Mouse (Mus musculus): ENCODE results near the gene Mindy2. TPM values are rescaled to one million over a fixed set of nuclear protein-coding genes. Genes with fewer than 3 reads are reported as not detected.
A peak's percentile ranks its signal among the peaks of the same experiment; 100 is the strongest.

Gene Mindy2
- polyA plus RNA-seq, 1 experiment from 2014 or later = 9.9 TPM

DNA sequence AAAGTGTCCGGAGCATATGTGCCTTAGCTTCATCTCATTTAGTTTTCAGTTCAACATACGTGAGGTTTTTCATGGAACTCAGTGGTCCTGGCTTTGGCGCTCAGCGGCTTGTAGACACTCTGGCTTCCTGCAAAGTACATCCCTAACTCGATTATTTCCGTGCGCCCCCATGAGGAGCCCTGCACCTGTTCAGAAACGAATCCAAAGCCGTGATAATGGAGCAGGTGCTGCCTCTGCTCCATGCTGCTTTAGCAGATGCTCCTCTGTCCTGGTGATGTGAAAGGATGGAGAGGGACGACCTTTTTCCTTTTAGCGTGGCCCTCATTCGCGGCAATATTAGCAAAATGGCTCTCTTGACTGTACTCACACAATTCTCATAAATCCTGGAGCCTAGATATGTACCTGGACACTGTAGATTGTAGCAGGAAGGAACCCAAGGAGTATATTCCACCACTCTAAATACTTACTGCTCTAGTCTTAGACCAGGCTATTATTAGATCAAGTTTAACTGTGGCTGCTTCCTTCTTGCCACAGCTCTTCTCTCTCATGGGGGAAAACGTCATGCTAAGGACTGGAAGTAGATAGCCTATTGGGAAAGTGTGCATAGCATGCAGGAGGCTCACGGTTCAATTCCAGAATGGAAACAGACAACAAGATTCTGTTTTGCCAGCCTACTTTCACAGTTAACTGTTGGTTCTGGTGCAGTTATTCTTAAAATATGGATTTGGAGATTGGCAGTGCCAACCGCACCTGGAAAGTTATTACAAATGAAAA is 8.6 kb upstream of the Mindy2 start:
- H3K9ac ChIP-seq = no peak overlapping the region
- no peak overlapping the region for H3K4me2 ChIP-seq
- H3K4me3 ChIP-seq = no peak overlapping the region
- H3K4me1 ChIP-seq = peaks cover 7% of the 10 kb centered on the region
- H3K9me3 ChIP-seq = peaks cover 3% of the 10 kb centered on the region; the same call in 1 of the 2 replicates
- H3K27ac ChIP-seq (replicated peaks) = no peak overlapping the region
- no peak for ATAC-seq (ENCODE audit: extremely low read depth, insufficient number of reproducible peaks, low FRiP score, low TSS enrichment)
- WGBS = 67% methylated on average over 16 of the region's 16 CpGs
- no peaks in the 10 kb centered on the region for H3K36me3 ChIP-seq
- H3K27me3 ChIP-seq (replicated peaks) = no peaks in the 10 kb centered on the region

DNA sequence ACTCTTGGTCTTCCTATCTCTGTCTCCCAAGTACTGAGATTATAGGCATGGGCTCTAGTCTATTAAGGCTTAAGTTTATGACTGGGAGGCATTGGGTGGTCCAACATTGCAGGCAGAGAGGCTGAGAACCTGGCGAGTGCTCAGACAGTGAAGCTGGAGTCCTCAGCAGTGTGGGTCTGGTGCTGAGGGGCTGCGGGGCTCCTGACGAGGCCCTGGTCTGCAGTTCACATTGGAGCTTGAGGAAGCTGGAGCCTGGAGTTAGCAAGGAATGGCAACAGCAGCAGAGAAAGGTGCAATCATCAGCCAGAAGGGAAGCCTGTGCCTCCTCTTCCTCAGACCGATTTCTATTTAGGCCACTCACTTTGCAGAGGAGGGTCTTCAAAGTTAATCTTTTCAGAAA is 7.9 kb upstream of the Mindy2 start:
- Histone ChIP-seq H3K4me2 (no peak overlapping the region), H3K4me1 (peaks cover 7% of the 10 kb centered on the region), H3K27ac (replicated peaks) (no peak overlapping the region), H3K27me3 (replicated peaks) (no peaks in the 10 kb centered on the region), H3K9me3 (peaks cover 3% of the 10 kb centered on the region; the same call in 1 of the 2 replicates), H3K4me3 (no peak overlapping the region), H3K36me3 (no peaks in the 10 kb centered on the region), H3K9ac (no peak overlapping the region)
- ATAC-seq (ENCODE audit: extremely low read depth, insufficient number of reproducible peaks, low FRiP score, low TSS enrichment) = no peak
- 82% methylated on average over 4 of the region's 4 CpGs for WGBS

DNA sequence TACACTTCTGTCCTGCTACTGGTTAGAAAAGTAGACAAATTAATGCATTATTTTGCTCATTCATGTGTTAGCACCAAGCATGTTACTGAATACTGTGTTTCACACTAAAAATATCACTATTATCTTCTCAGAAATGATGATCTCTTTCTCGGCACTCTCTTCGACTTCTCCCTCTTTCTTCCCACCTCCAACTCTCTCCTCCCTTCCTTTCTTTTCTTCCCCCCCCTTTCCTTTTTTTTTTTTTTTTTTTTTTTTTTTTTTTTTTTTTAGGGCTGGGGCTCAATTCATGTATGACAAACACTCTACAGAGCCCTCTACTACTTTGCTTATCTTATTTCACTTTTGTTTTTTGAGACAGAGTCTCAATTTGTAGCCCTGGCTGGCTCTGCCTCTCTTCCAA is 1.3 kb upstream of the Mindy2 start:
- no peak overlapping the region for H3K27ac ChIP-seq (replicated peaks)
- H3K4me3 ChIP-seq = no peak overlapping the region
- H3K9me3 ChIP-seq = no peaks in the 10 kb centered on the region
- peak overlapping the region; percentile 88; the same call in 1 of the 2 replicates for H3K4me2 ChIP-seq
- WGBS = 53% methylated on average over 2 of the region's 2 CpGs
- ATAC-seq (ENCODE audit: extremely low read depth, insufficient number of reproducible peaks, low FRiP score, low TSS enrichment) = no peak
- no peak overlapping the region for H3K9ac ChIP-seq
- peaks cover 31% of the 10 kb centered on the region for H3K4me1 ChIP-seq
- H3K27me3 ChIP-seq (replicated peaks) = no peaks in the 10 kb centered on the region
- no peaks in the 10 kb centered on the region for H3K36me3 ChIP-seq

DNA sequence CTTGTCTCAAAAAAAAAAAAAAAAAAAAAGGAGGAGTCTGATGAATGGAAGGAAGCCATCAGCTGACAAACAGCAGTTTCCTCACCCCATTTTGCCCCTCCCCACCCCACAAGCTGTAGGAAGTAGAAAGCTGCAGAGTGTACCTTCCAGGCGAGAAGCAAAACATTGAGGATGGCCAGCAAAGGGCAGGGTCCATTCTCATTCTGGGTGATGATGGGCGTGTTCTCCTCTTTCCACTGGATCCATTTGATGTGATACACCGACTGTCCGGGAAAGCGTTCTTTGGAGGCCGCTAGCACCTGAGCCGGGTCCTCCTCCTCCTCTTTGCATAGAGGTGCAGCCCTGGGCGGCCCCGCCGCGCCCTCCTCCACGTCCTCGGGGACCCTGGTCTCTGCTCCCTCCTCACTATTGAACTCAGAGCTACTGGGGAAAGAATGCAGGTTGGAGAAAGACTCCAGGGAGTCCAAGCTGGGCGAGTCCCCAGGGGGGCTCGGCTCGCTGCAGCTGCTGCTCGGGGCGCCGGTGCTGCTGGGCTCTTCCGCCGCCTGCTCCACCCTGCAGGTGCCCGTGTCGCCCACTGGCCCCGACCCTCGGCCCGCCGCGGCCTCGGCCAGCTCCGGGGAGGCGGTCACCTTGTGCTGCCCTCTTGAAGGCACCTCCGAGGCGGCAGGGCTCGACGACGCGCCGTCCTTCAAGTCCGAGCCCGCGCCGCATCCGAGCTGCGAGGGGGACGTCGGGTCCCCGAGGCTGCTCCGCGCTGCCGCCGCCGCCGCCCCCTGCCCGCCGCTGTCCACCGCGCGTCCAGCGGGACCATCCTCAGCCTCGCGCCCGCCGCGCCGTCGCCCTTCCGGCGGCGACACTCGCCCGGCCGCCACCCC is 605 bp downstream of the Mindy2 start, which contains the start of gene Gm10642:
TSS of gene Gm10642 (plus strand) at position 122 of the 878 bp plus-strand sequence.
- Histone ChIP-seq H3K4me3 (peak within 1 kb of the TSS; percentile 97), H3K9me3 (no peaks in the 10 kb centered on the region), H3K27ac (replicated peaks) (peak within 1 kb of the TSS; percentile 96), H3K4me2 (peak within 1 kb of the TSS; percentile 88), H3K27me3 (replicated peaks) (no peaks in the 10 kb centered on the region), H3K9ac (peak within 1 kb of the TSS; percentile 93), H3K36me3 (no peaks in the 10 kb centered on the region), H3K4me1 (peaks cover 35% of the 10 kb centered on the region)
- 1% methylated on average over 68 of the region's 72 CpGs for WGBS
- ATAC-seq (ENCODE audit: extremely low read depth, insufficient number of reproducible peaks, low FRiP score, low TSS enrichment) = peak; percentile 52

DNA sequence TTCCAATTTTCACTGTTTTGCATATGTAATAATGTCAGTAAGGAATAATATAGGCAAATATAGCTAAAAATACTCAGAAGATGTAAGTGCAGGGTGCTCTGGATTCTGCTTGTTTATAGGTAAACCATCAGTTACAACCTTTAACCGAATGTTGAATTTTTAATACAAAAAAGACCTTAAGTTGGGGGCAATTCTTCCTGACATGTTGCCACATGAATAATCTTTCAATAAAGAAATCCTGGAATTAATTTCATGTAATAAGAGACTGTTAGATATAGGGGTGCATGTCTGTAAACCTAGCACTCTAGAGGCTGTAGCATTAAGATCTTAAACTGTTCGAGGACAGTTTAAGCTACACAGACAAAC is 1.2 kb downstream of the Mindy2 start:
- Histone ChIP-seq H3K27ac (replicated peaks) (peak overlapping the region; percentile 96; the same call in 1 of the 2 replicates), H3K4me2 (peak overlapping the region; percentile 88), H3K9ac (peak overlapping the region; percentile 93), H3K4me1 (peaks cover 35% of the 10 kb centered on the region), H3K36me3 (no peaks in the 10 kb centered on the region), H3K4me3 (peak overlapping the region; percentile 97), H3K27me3 (replicated peaks) (no peaks in the 10 kb centered on the region), H3K9me3 (no peaks in the 10 kb centered on the region)
- WGBS = 26% methylated on average over 2 of the region's 2 CpGs
- ATAC-seq (ENCODE audit: extremely low read depth, insufficient number of reproducible peaks, low FRiP score, low TSS enrichment) = no peak

DNA sequence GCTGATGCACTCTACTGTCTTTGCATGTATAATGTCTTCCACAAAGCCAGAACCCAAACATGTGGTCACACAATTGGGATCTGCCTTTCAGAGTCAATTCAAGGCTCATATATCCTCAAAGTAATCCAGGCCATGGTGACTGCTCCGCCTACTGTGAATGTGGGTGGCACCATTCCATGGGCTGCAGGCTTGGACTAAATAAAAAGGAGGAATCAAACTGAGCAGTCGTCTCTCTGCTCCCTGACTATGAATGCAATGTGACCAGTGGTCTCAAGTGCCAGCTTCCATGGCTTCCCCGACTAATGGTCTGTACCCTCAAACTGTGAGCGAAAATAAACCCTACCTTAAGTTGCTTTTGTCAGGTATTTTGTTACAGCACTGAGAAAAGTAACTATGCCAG is 2.5 kb downstream of the Mindy2 start:
- peaks cover 35% of the 10 kb centered on the region for H3K4me1 ChIP-seq
- H3K9me3 ChIP-seq = no peaks in the 10 kb centered on the region
- no peak overlapping the region for H3K9ac ChIP-seq
- H3K36me3 ChIP-seq = peaks cover 6% of the 10 kb centered on the region
- H3K4me3 ChIP-seq = peak overlapping the region; percentile 29
- no peaks in the 10 kb centered on the region for H3K27me3 ChIP-seq (replicated peaks)
- peak overlapping the region; percentile 88 for H3K4me2 ChIP-seq
- no peak overlapping the region for H3K27ac ChIP-seq (replicated peaks)
- 78% methylated on average over 4 of the region's 4 CpGs for WGBS
- ATAC-seq (ENCODE audit: extremely low read depth, insufficient number of reproducible peaks, low FRiP score, low TSS enrichment) = no peak

DNA sequence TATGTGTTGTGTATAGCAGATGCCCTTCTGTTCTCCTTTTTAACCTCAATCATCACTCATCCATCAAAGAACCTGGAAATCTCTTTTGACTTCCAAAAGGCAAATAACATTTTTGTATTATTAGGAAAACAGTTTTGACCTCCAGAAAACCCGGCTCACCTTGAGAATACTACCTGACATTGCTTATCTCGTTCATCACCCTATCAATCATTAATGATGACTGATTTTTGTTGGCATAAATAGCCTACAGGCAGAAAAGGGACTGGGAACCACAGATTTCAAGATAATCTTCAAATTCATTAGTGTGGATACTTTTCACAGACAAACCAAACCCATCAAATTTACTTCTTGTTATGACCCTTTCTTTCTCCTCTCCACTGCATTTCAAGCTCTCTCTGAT is 3.1 kb downstream of the Mindy2 start:
- no peak overlapping the region for H3K4me3 ChIP-seq
- no peak overlapping the region for H3K9ac ChIP-seq
- H3K27me3 ChIP-seq (replicated peaks) = no peaks in the 10 kb centered on the region
- 79% methylated on average over 2 of the region's 2 CpGs for WGBS
- peaks cover 35% of the 10 kb centered on the region for H3K4me1 ChIP-seq
- ATAC-seq (ENCODE audit: extremely low read depth, insufficient number of reproducible peaks, low FRiP score, low TSS enrichment) = no peak
- no peaks in the 10 kb centered on the region for H3K9me3 ChIP-seq
- no peak overlapping the region for H3K27ac ChIP-seq (replicated peaks)
- peak overlapping the region; percentile 88 for H3K4me2 ChIP-seq
- peaks cover 6% of the 10 kb centered on the region for H3K36me3 ChIP-seq

DNA sequence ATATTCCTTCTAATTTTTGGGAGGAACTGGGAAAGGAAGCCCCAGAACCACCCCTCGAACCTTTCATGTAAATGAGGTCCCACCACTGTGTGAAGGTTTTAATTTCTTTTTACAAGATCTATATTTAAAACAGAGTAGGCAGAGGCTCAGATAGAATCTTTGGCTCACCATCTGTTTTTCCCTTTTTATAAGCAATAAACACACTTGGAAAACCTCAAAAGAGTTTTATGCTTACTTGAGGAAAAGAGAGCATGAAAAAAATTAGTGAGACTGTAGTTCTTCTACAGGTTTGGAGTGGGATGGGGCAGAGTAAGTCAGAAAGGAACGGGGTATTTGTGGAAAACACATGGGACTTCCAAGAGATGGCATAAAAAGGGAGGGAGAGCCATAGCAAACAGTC is 4.8 kb downstream of the Mindy2 start:
- WGBS = 84% methylated on average over 2 of the region's 2 CpGs
- ATAC-seq (ENCODE audit: extremely low read depth, insufficient number of reproducible peaks, low FRiP score, low TSS enrichment) = no peak

DNA sequence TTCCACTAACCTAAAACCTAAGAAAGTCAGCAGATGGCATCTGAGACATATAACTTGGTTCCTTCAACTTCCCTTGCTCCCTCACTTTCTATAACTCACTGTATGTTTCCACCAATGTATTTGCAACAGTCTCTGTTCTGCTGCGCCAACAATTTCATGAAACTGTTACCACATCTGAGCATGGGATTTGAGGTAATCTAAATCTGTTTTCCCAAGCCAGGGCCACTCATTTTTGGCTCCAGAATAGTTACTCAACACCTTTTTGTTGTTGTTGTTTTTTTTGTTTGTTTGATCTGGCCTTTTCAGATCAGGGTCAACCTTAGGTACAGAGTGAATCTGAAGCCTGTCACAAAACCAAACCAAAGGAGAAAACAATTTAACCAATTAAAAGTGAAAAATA is 6.0 kb downstream of the Mindy2 start:
- H3K4me2 ChIP-seq = no peak overlapping the region
- H3K4me3 ChIP-seq = no peak overlapping the region
- peaks cover 30% of the 10 kb centered on the region for H3K4me1 ChIP-seq
- H3K9me3 ChIP-seq = no peaks in the 10 kb centered on the region
- ATAC-seq (ENCODE audit: extremely low read depth, insufficient number of reproducible peaks, low FRiP score, low TSS enrichment) = no peak
- peaks cover 6% of the 10 kb centered on the region for H3K36me3 ChIP-seq
- no peak overlapping the region for H3K27ac ChIP-seq (replicated peaks)
- no peaks in the 10 kb centered on the region for H3K27me3 ChIP-seq (replicated peaks)
- H3K9ac ChIP-seq = no peak overlapping the region
- WGBS = 86% methylated on average over 1 of the region's 1 CpGs

More for the DNA sequence above, 4.8 kb downstream of the Mindy2 start:
- peaks cover 32% of the 10 kb centered on the region for H3K4me1 ChIP-seq
- no peaks in the 10 kb centered on the region for H3K27me3 ChIP-seq (replicated peaks)
- H3K4me2 ChIP-seq = peak overlapping the region; percentile 16; the same call in 1 of the 2 replicates
- H3K4me3 ChIP-seq = no peak overlapping the region
- no peaks in the 10 kb centered on the region for H3K9me3 ChIP-seq
- no peak overlapping the region for H3K27ac ChIP-seq (replicated peaks)
- peaks cover 6% of the 10 kb centered on the region for H3K36me3 ChIP-seq
- H3K9ac ChIP-seq = no peak overlapping the region

DNA sequence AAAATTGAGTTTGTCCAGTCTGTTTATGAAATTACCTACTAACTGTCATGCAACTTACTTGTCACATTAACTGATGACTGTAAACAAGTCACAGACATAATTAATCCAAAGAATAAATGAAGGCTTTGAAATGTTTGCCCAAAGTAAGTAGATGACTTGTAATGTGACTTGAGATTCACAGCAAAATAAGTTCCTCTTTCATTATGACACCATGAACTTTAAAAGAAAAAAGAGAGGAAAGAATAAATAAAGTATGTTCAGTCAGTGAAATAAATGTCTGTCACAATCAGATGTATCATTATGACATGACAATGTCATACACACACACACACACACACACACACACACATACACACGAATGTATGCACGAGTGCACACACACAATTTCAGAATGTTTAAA is 6.7 kb downstream of the Mindy2 start:
- Histone ChIP-seq H3K4me3 (no peak overlapping the region), H3K4me1 (peaks cover 24% of the 10 kb centered on the region), H3K9me3 (no peaks in the 10 kb centered on the region), H3K27me3 (replicated peaks) (no peaks in the 10 kb centered on the region), H3K27ac (replicated peaks) (no peak overlapping the region), H3K36me3 (peaks cover 6% of the 10 kb centered on the region), H3K9ac (no peak overlapping the region), H3K4me2 (no peak overlapping the region)
- 79% methylated on average over 2 of the region's 2 CpGs for WGBS
- no peak for ATAC-seq (ENCODE audit: extremely low read depth, insufficient number of reproducible peaks, low FRiP score, low TSS enrichment)

DNA sequence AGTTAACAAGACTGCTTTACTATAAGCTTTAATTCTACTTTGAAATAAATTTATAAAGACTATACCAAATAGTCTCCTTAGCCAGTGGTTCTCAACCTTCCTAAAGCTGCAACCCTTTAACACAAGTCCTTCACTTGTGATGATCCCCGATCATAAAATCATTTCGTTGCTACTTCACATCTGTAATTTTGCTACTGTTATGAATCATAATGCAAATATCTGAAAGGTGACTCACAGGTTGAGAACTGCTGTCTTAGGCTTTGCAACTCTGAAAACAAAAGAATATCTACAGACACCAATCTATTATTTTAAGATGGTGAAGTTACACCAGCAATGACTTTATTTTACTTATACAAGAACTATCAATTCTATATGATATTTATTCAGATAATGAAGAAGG is 20.2 kb downstream of the Mindy2 start:
- no peak for ATAC-seq (ENCODE audit: extremely low read depth, insufficient number of reproducible peaks, low FRiP score, low TSS enrichment)
- 0 out of 2 replicates have a peak, but pooled peaks cover 1% of the 10 kb centered on the region for H3K4me1 ChIP-seq
- WGBS = 81% methylated on average over 2 of the region's 2 CpGs
- no peak overlapping the region for H3K27ac ChIP-seq (replicated peaks)
- no peaks in the 10 kb centered on the region for H3K27me3 ChIP-seq (replicated peaks)
- no peak overlapping the region for H3K4me3 ChIP-seq
- H3K36me3 ChIP-seq = peaks cover 14% of the 10 kb centered on the region
- no peaks in the 10 kb centered on the region for H3K9me3 ChIP-seq
- H3K9ac ChIP-seq = no peak overlapping the region
- H3K4me2 ChIP-seq = no peak overlapping the region
